Mouse (Mus musculus): ENCODE results near the gene Olfr1162. TPM values are rescaled to one million over a fixed set of nuclear protein-coding genes. Genes with fewer than 3 reads are reported as not detected.

Olfr1162 gene
- polyA plus RNA-seq, 1 experiment from 2014 or later, result not detected

GRCm38 (mm10) chr2:88007515-88008318, 43.2 kb downstream of the Olfr1162 start, which contains the start of gene Olfr1160:
TSS of gene Olfr1160 (minus strand) at chr2:88008268.
- H3K4me3 ChIP-seq (ENCODE audit: low read depth, low read length), result no peak within 1 kb of the TSS
- H3K27me3 ChIP-seq (replicated peaks; ENCODE audit: control insufficient read depth, insufficient read depth, low read length), result no peaks in the 10 kb centered on the region
- no peaks in the 10 kb centered on the region for H3K36me3 ChIP-seq (ENCODE audit: control insufficient read depth, insufficient read depth)
- ATAC-seq, result peak; percentile 95
- H3K27ac ChIP-seq (ENCODE audit: low read depth, low read length), result no peak within 1 kb of the TSS
- no peak for TF ChIP-seq CTCF (IDR thresholded peaks at IDR 0.05; ENCODE audit: low read depth)
- H3K9ac ChIP-seq (ENCODE audit: low read depth, low read length), result no peak within 1 kb of the TSS
- no peak within 1 kb of the TSS for H3K4me2 ChIP-seq (replicated peaks; ENCODE audit: low read depth)
- no peaks in the 10 kb centered on the region for H3K9me3 ChIP-seq (ENCODE audit: control insufficient read depth)
- H3K4me1 ChIP-seq (replicated peaks; ENCODE audit: control insufficient read depth, insufficient read depth, low read length), result no peaks in the 10 kb centered on the region

Other genes starting within 250 kb of the Olfr1162 start
- gene Olfr1145, start 241.3 kb downstream of the Olfr1162 start, polyA plus RNA-seq (2015; fragmentation: Nextera tagmentation; extraction: Ambion mirVana), result not detected in 2 replicates
- gene Olfr1148, start 220.6 kb downstream of the Olfr1162 start, polyA plus RNA-seq (2015; fragmentation: Nextera tagmentation; extraction: Ambion mirVana), result not detected in 2 replicates
- not detected in 2 replicates for gene Olfr1150-ps1, start 207.1 kb downstream of the Olfr1162 start, polyA plus RNA-seq (2015; fragmentation: Nextera tagmentation; extraction: Ambion mirVana)
- not detected in 2 replicates for gene Olfr1151, start 195.3 kb downstream of the Olfr1162 start, polyA plus RNA-seq (2015; fragmentation: Nextera tagmentation; extraction: Ambion mirVana)
- gene Olfr1152, start 184.6 kb downstream of the Olfr1162 start, polyA plus RNA-seq (2015; fragmentation: Nextera tagmentation; extraction: Ambion mirVana), result not detected in 2 replicates
- not detected in 2 replicates for gene Olfr1153, start 156.2 kb downstream of the Olfr1162 start, polyA plus RNA-seq (2015; fragmentation: Nextera tagmentation; extraction: Ambion mirVana)
- gene Olfr1154, start 146.0 kb downstream of the Olfr1162 start, polyA plus RNA-seq (2015; fragmentation: Nextera tagmentation; extraction: Ambion mirVana), result not detected in 2 replicates
- gene Olfr1155, start 106.0 kb downstream of the Olfr1162 start, polyA plus RNA-seq (2015; fragmentation: Nextera tagmentation; extraction: Ambion mirVana), result not detected in 2 replicates
- gene Olfr1156, start 98.0 kb downstream of the Olfr1162 start, polyA plus RNA-seq (2015; fragmentation: Nextera tagmentation; extraction: Ambion mirVana), result not detected in 2 replicates
- not detected in 2 replicates for gene Olfr1157, start 82.8 kb downstream of the Olfr1162 start, polyA plus RNA-seq (2015; fragmentation: Nextera tagmentation; extraction: Ambion mirVana)
- not detected in 2 replicates for gene Olfr74, start 76.5 kb downstream of the Olfr1162 start, polyA plus RNA-seq (2015; fragmentation: Nextera tagmentation; extraction: Ambion mirVana)
- gene Olfr1158, start 61.0 kb downstream of the Olfr1162 start, polyA plus RNA-seq (2015; fragmentation: Nextera tagmentation; extraction: Ambion mirVana), result not detected in 2 replicates
- not detected in 2 replicates for gene Olfr1160, start 42.9 kb downstream of the Olfr1162 start, polyA plus RNA-seq (2015; fragmentation: Nextera tagmentation; extraction: Ambion mirVana)
- not detected in 2 replicates for gene Olfr1161, start 28.4 kb downstream of the Olfr1162 start, polyA plus RNA-seq (2015; fragmentation: Nextera tagmentation; extraction: Ambion mirVana)
- not detected in 2 replicates for gene Olfr73, start 13.4 kb downstream of the Olfr1162 start, polyA plus RNA-seq (2015; fragmentation: Nextera tagmentation; extraction: Ambion mirVana)
- not detected in 2 replicates for gene Olfr1163, start 20.7 kb upstream of the Olfr1162 start, polyA plus RNA-seq (2015; fragmentation: Nextera tagmentation; extraction: Ambion mirVana)
- gene Olfr1164, start 42.8 kb upstream of the Olfr1162 start, polyA plus RNA-seq (2015; fragmentation: Nextera tagmentation; extraction: Ambion mirVana), result not detected in 2 replicates
- not detected in 2 replicates for gene Olfr1166, start 77.1 kb upstream of the Olfr1162 start, polyA plus RNA-seq (2015; fragmentation: Nextera tagmentation; extraction: Ambion mirVana)
- not detected in 2 replicates for gene Olfr1167, start 104.1 kb upstream of the Olfr1162 start, polyA plus RNA-seq (2015; fragmentation: Nextera tagmentation; extraction: Ambion mirVana)
- not detected in 2 replicates for gene Olfr1168, start 130.8 kb upstream of the Olfr1162 start, polyA plus RNA-seq (2015; fragmentation: Nextera tagmentation; extraction: Ambion mirVana)
- gene Olfr1170, start 177.2 kb upstream of the Olfr1162 start, polyA plus RNA-seq (2015; fragmentation: Nextera tagmentation; extraction: Ambion mirVana), result not detected in 2 replicates
- gene Olfr1173, start 228.7 kb upstream of the Olfr1162 start, polyA plus RNA-seq (2015; fragmentation: Nextera tagmentation; extraction: Ambion mirVana), result 0.03 TPM in 1 of 2 replicates, not detected in the other

Measured in intestine, postnatal 0 days (tissue).